Mouse (Mus musculus): Measurements from ENCODE around the gene Fam155a.
A peak's percentile ranks its signal among the peaks of the same experiment; 100 is the strongest.

Fam155a gene

DNA sequence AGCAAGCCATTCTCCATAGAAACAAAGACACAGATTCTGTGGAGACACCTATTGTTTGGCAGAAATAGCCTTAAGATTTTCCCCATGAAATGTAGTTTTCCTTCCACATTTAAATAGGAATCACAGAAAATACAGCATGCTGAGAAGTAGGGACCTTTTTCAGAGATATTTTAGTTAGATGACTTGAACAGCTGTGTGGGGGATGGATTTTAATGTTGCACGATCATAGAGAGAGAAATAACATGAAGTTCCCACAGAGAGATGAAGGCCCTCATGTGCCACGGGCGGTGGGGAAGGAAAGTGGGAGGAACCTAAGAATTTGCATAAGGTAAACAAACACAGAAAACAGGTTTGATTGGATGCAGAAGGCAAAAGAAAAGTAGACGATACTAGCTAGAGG lies 518.0 kb downstream of the Fam155a start:
- no peak for DNase-seq

DNA sequence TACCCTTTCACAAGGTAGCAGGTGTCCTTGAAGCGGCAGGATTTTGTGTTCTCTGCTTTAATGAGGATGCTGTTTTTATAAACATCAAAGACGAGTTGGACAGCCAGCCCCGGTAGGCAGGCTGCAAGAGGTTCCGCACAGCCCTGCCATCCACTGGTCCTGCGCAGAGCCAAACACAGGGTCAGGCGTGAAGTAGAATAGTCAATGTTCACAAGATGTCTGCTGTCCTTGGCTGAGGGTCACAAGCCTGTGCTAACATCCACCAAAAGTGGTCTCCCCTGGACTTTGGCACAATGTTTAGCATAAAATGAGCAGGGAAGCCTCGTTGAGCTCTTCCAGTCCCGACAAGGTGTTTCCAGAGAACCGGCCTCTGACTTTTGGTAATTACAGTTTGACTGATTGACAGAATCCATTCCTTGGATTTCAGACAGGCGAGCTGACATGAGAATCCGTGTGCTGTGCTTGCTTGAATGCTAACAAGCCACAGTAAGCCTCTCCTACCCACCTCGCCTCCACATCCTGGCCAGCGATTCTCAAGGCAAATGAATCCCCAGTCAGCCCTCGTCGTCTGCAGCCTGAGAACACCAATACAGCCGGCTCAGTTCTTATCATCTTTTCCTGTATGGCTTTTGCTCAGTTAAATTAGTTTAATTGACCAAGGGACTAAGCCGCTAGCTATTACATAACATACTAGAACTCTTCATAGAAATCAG lies 522.7 kb downstream of the Fam155a start:
- no peak for DNase-seq

DNA sequence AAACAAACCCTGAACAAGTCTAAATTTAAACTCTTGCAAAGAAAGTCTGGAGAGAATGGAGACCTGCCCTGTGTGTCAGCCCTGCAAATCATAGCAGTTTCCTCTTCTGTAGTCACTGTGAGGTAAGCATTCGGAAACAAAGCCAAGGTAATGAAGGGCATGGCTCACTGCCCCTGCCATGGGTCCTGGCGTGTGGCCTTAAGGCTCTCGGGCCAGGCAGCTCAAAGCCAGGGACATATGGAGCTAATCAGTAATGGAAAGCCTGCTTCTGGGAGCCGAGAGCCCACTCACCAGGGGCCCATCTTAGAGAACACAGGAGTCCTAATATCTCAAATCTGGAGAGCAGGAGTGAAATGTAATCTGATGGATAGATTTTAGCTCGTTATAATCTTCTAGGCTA lies 525.0 kb downstream of the Fam155a start:
- DNase-seq = no peak

DNA sequence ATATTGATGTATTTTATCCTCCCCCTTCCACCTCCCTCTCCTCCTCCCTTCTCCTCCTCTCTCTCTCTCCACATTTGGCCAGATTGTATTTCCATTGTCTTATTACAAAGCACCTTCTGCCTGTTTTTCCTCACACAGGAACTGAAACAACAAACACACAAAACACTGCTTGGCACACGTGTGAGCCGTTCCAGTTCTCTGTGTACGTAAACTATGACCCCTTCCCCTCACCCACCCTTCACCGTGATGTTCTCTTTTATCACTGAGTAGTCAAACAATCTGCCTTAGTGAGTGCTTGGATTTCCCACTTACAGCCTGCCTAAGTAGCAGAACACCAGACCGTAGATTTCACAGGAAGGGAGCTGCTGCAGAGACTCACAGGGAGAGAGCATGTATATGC lies 530.0 kb downstream of the Fam155a start:
- DNase-seq = no peak

DNA sequence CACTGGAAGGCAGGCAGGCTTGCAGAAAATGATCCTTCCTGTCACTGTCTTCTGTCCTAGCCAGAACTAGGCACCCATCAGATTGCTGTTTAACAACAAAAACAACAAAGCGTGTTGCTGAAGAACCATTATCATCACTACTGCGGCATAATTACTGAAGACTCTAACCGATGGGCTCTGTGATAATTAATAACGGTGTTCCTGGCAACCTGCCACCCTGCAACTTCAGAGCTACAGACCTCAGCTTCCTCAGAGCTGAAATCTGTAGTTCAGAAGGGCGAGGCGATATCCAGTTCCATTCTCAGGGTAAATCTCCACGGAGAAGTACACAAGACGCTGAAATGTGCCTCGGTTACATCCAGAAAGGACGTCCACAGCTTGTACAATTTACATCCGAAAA lies 531.2 kb downstream of the Fam155a start:
- no peak for DNase-seq

DNA sequence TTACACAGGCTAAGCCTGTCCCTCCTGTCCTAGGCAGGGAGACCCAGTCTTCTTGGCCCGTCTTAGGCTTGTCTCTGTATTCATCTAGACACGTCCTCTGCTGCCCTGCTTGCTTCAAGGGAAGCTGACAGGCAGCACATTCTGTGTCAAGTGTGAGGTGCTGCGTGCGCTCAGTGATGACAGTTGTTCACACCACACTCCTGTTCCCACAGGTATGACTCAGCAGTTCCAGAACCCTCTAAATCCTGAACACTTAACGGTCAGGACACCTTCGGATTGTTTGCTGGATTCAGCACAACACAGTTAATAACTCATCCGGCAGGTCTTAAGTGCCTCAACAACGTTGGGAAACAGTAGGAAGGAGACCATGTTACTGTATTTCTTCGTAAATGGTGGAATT lies 532.0 kb downstream of the Fam155a start:
- no peak for DNase-seq

DNA sequence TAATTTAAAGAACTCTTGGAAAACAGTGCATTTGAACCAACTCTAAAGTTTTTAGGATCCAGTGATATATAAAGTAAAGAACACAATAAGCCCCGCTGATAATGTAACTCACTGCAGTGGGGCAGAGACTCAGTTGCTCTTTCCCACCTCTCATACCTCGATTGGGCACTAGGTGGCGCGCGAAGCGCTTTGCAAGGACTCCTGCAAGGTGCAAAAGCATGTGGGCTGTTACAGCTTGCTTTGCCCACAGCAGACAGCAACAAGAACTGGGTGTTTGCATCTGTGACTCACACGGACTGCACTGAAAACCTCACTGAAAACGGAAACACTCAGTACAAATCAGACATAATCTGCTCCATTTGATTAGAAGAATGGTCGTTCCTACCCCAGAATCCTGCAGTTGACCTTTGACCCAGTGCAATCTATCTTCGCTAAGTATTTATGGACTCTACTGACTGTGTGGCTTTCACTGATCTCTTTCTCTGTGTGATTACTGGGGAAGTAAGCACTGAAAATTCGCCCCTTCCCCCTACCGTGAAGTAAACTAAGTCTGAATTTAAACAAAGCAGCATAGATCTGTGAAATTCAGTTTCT lies 537.5 kb downstream of the Fam155a start:
- DNase-seq = peak; percentile 63 to 76

DNA sequence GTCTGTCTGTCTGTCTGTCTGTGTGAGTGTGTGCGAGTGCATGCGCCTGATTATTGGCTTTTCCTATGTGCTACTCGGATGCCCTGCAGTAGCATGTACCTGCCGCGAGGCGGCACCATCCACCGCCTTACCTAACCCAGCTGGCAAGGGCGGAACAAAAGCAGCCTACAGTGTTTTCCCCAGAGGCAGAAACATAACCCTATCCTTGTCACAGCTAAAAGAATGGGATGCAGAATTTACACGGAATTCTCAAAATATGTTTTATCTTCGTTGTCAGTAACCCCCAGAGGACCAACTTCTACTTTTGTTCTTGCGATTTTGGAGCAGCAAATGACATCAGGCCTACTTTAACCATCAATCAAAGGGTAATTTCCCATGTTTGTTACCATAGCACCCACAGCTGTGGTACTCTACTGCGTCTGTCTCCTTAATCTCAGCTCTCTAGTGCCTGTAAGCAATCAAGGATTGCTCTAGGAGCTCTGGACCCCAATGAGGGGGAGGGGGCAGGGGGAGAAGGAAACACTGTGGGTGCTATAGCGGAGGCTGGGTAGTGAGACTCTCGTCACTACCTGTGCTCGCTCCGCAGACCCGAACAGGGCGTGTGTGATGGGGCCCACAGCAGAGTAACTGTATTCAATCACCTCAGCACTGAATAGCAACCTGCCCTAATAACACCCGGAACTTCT lies 543.0 kb downstream of the Fam155a start:
- DNase-seq = peak; percentile 21 to 38

DNA sequence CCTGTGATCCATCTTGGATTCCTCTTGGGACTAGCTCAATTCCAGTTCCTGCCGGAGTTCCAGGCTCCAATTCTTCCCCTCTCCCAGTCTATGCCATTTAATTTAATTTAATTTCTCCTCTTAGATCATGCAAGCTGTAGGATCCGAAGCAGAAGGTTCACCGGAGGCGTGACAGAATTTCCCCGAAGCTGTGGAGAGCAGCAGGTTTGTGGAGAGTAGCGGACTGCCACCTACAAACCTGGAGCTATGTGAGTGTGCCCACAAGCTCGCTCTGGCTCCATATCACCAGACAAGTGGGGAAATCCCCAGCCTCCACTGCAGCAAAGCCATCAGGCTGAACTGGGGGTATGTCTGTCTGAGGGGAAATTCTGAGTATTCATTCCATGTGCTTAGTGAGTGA lies 544.2 kb downstream of the Fam155a start:
- DNase-seq = no peak

DNA sequence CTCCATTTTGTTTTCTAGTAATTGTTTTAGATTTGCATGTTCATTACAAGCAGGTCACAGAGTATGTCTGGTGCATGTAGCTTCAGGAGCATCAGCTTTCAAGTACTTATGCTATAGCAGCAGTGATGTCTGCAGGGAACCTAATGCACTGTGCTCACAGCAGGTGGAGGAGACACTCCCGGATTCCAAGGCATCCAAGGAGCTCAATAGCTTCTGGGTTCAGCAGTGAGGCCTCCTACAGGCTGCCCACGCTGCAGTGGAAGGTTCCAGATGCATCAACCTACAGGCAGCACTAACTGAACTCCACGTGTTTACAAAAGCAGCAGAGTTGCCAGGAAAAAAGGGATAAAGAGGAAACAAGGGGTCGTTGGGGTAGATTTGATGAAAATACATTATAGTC lies 559.2 kb downstream of the Fam155a start:
- DNase-seq = no peak

DNA sequence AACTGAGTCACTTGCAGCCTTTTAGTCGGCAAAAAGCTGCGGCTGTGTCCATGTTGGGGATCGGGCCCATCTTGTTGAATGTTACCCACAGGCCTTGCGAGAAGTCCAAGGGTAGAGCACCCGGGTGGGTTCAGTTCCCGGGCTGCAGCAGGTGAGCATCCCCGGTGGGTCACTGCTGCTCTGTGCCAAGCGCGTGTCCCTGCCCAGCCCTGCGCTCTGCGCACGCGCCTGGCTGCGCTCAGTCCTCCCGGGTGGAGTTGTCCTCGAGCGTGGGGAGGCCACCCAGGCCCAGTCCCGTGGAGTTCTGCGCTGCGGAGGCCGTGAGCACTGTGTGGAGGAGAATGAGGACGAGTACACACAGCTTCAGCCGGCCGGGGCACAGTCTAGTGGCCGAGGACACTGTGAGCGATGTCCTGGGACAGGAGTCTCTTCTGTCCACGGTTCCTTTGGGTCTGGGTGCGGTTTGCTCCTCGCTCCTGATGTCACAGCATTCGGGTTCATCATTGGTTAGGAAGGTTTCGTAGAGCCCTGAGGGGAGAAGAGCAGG lies 563.4 kb downstream of the Fam155a start:
- DNase-seq = no peak

DNA sequence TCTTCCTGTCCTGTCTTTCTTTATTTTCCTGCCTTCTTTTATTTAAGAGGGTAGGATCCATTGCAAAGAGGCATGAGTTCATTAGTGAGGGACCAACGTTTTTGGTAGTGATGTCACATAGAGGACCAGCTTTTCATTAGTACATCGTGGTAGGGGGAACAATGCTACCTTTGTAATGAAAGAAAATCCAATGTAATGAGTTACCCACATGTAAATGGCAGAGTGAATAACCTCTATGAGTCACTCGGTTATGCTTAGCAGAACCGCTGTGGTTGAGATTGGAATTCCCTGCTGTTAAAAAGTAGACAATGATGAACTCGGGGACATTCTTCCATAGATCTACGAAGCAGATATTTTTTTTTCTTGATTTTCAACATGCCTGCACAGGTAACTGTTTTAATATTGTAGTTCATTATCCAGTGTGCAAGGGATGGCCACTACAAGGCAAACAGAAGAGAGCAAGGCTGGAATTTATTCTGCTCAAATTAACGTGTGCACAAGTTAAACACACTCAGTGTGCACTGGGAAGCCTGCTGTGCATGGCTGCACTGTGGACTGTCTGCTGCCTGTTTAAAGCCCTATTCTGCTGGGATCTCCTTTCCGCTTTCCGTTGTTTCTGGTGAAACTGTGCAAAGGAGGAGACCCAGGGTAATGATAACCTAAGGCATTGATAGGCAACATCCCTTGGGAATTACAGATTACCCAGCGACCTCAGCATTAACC lies 566.5 kb downstream of the Fam155a start:
- no peak for DNase-seq

DNA sequence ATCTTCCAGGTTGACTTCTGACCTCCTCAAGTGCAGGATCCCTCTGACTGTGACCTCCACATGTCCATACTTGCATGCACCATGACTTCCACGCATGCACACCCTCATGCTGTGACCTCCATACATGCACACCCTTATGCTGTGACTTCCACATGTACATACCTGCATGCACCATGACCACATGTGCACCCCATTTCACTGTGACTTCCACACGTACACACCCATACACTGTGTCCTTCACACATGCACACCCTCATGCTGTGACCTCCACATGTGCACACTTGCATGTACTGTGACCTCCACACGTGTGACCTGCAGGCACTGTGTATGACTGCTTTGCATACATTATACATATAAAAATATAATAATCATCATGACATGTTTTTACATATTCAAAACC lies 570.9 kb downstream of the Fam155a start:
- no peak for DNase-seq

DNA sequence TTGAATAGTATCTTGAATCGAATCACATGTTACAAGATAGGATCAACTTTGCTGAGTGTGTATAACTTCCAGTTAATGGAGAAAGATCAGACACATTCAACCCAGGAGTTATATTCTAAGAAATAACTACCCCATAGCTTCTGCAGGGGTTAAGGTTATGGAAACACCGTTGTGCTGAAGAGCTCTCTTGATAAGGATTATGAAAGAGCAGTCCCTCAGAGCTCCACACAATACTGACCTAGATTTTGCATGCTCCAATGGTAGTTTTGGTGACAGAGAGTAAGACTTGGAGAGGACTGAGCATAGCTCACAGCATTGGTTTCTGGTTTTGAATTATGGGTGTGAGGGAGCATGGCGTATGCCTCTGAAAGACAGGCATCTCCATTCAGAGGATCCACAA lies 579.3 kb downstream of the Fam155a start:
- peak in 1 of 2 experiments; percentile 3 for DNase-seq

DNA sequence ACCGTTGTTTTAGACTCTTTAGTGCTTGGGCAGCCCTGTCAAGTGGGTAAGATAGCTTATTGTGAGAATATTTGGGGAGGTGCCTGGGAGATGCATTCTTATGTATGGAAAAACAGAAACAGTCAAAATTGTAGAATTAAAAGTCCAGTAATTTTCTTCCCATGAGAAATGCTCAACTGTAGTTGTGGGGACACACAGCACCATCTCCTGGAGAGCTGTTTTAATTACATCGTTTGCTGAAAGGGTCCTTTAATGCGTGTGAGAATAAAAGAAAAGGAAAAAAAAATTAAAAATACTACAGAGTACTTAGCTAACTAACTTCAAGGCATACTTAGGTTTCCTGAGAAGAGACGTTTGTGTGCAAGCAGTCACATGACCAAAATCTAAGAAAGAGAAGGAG lies 582.3 kb downstream of the Fam155a start:
- no peak for DNase-seq

DNA sequence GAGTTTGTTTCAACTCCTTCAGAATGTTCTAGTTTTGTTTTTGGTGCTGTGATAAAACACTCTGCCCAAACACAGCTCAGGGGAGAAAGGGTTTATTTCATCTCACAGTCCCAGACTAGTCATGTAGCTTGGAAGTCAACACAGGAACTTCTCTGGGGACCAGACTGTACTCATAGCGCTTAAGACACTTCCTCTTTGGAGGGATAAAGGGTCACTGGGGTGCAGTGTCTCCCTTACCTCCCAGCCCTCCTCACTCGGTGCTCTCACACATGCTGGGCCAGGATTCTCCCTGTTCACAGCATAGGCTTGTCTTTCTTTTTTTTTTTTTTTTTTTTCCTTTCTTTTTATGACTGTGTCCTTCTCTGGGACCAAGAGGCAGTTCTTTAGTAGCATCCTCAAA lies 585.8 kb downstream of the Fam155a start:
- DNase-seq = no peak

DNA sequence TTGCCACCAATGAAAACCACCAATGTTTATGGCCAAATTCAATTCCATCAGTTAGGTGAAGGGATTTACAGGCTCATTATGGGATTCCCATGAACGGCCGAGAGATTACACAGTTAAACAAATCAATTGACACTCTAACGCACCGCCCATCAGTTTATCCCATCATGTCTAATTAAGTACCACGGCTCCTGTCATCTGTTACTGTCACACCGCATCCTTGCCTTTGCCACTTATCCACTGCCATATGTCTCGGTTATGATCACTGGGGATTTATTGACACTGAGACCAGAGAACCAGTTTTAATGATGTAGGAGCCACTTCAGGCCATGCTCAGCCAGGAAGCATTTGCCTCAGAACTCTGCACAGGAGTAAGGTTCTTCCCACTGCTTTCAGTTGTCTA lies 588.5 kb downstream of the Fam155a start:
- no peak for DNase-seq

DNA sequence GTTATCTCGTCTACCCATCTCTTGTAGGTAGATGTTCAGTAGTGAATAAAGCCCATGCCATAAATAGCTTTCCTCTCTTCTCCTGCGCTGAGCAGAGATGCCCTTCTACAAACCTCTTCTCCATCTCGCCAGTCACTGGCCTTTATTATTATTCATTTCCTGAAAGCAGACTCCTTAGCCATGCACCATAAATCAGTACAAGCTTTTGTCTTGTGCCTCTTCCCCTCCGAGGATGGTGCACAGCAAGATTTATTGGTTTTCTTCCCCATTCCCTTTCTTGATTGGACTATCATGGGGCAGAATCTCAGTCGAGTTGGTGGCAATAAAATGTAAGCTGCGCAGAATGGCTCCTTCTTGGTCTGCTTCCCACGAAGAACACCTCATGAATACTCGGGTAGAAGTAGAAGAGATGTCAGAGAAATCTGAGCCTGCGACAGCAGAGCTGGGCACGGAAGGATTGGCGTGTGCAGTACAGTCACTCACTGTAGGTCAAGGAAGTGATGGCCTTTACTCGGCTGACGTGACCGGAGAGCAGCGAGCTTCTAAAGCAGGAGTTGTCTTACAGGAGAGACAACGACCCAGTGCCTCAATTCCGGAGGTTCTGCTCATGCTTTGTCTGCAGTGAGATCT lies 590.2 kb downstream of the Fam155a start:
- no peak for DNase-seq

DNA sequence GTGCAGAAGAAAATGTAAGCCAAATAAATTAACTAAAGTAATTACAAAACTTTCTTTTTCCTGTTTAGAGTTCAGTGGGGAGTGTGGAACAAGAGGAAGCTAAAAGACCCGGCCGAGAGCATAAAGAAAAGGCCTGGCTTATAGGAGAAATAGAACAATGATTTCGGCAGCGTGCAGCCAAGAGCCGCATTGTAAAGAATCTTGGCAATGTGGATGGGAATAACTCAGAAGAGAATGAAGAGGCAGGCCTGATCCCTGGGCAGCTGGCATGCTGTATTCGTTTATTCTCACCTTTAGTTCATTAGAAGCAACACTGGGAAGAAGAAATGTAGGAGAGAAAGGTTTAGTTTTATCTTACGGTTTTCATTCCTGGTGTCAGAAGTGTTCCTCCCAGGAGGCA lies 594.0 kb downstream of the Fam155a start:
- DNase-seq = no peak

DNA sequence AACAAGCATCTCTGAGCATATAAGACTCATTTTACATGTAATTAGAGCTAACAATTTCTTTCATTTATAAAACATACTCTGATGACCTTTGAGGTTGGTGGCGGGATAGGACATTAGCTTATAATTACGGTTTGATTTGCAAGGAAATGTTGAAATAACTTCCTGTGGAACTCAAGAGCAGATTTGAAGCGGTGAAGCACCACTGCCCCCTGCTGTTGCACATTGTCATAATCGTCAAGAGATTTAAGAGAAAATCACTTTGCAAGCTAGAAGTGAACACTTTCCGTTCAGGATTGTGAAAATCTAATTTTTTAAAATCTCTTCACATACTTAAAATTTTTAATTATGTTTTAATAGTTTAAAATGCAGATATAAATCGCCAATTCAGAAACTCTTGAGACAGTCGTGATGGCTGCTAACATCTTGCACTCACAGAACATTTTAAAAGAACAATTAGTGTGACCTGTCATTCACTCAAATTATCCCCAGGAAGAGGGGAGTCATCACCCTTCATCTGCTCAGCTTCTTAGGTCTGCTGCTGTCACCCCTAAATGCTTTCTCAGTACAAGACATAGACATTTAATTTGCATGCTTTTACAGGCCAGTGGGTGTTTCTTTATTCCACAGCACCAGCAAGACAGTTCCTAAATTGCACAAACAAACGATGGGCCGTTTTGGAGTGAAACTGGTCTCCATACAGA lies 595.9 kb downstream of the Fam155a start:
- DNase-seq = peak; percentile 28 to 57

DNA sequence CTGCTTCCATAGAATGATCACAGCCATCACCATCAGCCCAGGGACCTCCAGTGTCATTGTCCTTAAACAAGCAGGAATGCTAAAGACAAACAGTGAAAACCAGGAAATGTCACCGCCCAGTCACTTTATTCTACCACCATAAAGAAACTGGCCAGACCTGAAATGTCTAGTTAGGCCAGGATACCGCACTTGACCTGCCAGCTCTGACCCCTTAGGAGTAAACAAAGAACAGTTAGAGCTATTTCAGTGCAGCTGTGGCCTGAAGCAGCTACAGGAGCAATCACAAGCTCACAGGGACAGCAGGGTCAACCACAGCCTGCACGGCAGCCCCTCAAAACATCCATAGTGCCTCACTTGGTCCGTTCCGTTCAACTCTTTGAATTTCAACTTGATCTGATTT lies 599.1 kb downstream of the Fam155a start:
- peak; percentile 56 to 67 for DNase-seq

DNA sequence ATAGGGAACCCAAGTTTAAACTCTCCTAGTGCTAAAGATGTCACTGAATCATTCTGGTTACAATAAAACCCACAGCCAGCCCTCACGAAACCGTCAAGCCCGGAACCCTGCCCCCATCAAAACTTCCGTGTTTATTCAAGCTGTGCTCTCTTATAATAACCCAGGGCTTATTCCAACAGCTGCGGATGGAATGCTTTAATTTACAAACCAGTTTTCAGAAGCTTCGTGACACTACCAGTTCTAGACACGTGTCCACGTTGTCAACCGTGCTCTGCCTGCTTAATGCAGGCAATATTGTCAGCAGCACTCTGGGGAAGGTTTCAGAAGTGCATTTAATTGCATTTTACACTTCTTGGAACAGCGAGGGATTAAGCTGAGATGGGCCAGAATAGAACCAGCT lies 603.0 kb downstream of the Fam155a start:
- peak; percentile 23 to 33 for DNase-seq

All from lung, adult 18-20 months (tissue).